Mouse (Mus musculus): ENCODE results near the gene Pramef8. TPM values are rescaled to one million over a fixed set of nuclear protein-coding genes. Genes with fewer than 3 reads are reported as not detected.
"Not testable (repeated sequence)": the region's sequence is repeated elsewhere in the genome, so short reads cannot be mapped to it uniquely, and the experiment has no call there.

The Pramef8 gene
- total RNA-seq (2014; fragmentation: Nextera tagmentation) (4.7 and 8.8 TPM in 2 replicates), total RNA-seq (2017) (8.6 and 29.3 TPM in 2 replicates)

GRCm38 (mm10) chr4:143412219-143413092, at the start of gene Pramef8:
TSS of gene Pramef8 (plus strand) at chr4:143412426.
- peak; percentile 97 for ATAC-seq (replicated peaks; ENCODE audit: low FRiP score, low TSS enrichment, poor library complexity, severe bottlenecking)

DNA sequence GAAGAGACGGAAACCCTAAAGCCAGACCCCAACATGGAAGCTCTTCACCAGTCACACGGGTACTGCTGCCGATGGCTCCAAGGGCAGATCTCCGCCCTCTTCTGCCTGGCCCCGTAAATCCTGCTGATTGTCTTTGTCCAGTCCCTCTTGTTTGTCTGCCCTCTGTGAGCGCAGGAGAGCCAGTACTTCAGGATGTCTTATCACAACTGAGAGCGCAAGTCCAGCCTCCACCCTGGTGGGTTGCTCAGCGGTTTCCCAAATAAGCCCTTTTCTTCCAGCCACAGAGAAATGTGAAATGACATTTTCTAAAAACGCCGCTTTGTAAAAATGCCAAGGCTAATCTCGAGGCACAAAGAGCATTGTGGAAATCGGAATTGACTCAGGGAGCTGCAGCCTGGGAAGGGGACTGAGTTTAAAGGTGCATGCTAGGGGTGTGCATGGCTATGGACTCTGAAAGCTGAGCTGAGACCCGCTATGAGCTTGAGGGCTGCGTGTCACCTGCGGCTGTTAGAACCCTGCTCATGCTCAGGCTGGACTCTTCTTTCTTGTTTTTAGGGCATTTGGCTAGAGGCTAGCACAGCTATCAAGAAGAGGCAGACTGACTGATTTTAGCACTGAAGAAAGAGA, 45.7 kb upstream of the Pramef8 start:
- no peak for ATAC-seq (replicated peaks; ENCODE audit: low FRiP score, low TSS enrichment, poor library complexity, severe bottlenecking)

- no peak for ATAC-seq (replicated peaks; ENCODE audit: low FRiP score, low TSS enrichment, poor library complexity, severe bottlenecking)
Observed at GRCm38 (mm10) chr4:143379480-143379879, 32.7 kb upstream of the Pramef8 start.

DNA sequence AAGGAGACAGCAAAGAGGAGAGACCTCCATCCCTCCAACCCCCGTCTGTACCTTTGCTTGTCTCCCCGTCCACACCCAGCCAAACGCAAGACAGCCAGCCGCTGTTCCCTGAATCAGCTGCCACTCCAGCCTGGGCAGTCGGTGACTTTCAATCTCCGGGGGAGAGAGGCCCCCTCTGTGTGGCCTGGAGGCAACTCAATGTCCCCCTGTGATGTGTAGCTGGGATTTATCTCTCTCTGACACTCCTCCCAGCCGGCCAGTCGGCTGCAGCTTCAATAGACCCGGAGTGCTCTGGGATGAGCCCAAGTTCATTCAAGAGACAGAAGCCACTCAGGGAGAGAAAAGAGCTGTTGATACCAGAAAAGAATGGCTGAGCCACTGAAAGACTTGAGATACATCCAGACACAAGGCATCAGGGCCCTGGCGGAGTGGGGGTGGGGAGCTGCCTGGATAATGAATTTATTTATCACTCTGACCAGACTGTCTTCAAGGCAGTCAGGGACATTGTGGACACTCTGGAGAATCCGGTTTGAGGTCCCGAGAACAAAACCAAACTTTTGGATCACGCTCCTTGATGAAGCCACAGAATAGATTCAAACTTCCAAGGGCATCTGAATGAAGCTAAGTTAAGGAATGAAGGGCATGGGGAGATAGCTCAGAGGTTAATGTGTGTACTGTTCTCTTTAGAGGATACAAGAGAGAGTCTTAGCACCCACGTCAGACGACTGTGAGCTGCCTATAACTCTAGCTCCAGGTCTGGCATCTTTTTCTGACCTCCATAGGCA, 32.1 kb upstream of the Pramef8 start:
- no peak for ATAC-seq (replicated peaks; ENCODE audit: low FRiP score, low TSS enrichment, poor library complexity, severe bottlenecking)

- ATAC-seq (replicated peaks; ENCODE audit: low FRiP score, low TSS enrichment, poor library complexity, severe bottlenecking) = no peak
Observed at GRCm38 (mm10) chr4:143380716-143381004, 31.6 kb upstream of the Pramef8 start.

DNA sequence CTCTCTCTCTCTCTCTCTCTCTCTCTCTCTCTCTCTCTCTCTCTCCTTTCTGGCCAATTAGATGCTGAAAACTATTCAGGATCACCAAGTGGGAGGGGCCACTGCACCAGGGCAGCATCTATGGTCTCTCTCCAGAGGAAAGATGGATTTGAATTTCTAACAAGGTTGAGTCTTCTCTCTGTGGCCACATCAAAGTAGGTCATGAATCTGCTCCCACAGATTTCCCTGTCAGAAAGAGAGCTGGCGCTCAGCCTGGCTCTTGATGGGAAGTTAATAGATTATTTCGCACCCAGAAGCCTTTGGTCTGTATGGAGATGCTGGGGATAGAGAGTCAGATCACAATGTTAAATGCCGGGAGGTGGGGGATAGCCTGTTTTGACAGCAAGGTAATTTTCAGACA, 30.1 kb upstream of the Pramef8 start:
- no peak for ATAC-seq (replicated peaks; ENCODE audit: low FRiP score, low TSS enrichment, poor library complexity, severe bottlenecking)

DNA sequence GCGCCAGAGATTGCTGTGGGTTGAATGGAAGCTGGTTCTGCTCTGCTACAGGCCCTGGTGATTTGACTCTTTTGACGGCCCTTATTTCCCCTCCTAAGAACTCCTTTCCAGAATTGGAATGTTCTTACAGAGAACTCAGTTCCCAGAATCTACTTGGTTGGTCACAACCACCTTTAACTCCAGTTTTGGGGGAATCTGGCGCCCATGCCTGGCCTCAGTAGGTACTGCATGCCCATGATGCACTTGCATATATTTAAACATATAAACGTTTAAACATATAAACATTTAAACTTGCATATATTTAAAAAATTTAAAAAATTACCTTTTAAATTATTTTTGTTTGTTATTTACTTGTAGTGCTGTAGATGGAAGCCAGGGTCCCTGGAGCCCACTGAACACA, 28.6 kb upstream of the Pramef8 start:
- ATAC-seq (replicated peaks; ENCODE audit: low FRiP score, low TSS enrichment, poor library complexity, severe bottlenecking) = no peak

DNA sequence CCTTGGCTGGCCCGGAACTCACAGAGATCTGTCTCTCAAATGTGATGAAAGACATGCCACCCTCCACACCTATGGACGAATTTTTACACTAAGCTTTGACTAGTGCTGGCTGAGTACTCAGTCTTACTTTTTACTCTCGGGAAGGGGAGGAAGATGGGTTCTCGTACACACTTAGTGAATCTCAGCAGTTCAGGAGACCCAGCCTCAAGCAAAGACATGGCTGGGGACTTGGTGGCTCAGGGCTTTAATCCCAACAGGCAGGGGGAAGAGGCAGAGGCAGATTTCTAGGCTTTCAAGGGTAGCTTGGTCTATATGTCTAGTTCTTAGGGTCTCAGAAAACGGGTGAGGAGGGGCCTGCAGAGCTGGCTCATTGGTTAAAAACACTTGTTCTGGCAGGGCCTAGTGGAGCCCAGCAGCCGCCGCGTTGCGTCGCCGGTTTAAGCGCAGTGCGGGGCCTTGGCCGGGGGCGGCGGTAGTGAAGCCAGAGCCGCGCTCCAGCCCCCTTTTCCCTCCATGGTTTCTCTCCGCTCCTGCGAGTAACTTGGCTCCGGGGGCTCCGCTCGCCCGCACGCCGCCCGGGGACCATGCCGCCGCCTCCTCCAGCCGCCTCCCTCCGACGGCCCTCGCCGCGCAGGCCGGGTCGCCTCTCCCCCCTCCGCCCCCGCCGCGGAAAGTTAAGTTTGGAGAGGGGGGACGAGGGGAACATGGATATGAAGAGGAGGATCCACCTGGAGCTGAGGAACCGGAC, 23.1 kb upstream of the Pramef8 start:
- ATAC-seq (replicated peaks; ENCODE audit: low FRiP score, low TSS enrichment, poor library complexity, severe bottlenecking) = peak; percentile 92

- no peak for ATAC-seq (replicated peaks; ENCODE audit: low FRiP score, low TSS enrichment, poor library complexity, severe bottlenecking)
Observed at GRCm38 (mm10) chr4:143394181-143394580, 18.0 kb upstream of the Pramef8 start, which contains the start of gene Pramel1. TSS of gene Pramel1 (plus strand) at chr4:143394428.

- peak; percentile 15; the same call in 1 of the 2 replicates for ATAC-seq (replicated peaks; ENCODE audit: low FRiP score, low TSS enrichment, poor library complexity, severe bottlenecking)
Observed at GRCm38 (mm10) chr4:143411566-143412218, 534 bp upstream of the Pramef8 start.

- ATAC-seq (replicated peaks; ENCODE audit: low FRiP score, low TSS enrichment, poor library complexity, severe bottlenecking) = no peak
Observed at GRCm38 (mm10) chr4:143413621-143414020, 1.4 kb downstream of the Pramef8 start.

DNA sequence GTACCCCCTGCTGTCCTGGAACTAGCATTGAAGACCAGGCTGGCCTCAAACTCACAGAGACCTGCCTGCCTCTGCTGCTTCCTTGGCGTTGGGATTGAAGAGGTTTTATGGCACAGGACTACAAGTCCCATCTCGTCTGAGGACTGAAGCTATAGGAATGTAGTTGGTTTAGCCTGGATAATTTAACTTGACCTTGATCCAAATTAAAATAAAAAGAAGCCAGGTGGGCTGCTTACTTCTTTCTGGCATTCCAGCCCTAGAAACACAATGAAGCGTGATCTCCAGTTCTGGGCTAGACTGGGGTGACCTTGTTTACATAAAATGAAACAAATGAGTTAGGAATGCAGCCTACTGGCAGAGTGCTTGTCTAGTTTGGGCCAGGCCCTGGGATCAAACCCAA, 1.9 kb downstream of the Pramef8 start:
- ATAC-seq (replicated peaks; ENCODE audit: low FRiP score, low TSS enrichment, poor library complexity, severe bottlenecking) = no peak

DNA sequence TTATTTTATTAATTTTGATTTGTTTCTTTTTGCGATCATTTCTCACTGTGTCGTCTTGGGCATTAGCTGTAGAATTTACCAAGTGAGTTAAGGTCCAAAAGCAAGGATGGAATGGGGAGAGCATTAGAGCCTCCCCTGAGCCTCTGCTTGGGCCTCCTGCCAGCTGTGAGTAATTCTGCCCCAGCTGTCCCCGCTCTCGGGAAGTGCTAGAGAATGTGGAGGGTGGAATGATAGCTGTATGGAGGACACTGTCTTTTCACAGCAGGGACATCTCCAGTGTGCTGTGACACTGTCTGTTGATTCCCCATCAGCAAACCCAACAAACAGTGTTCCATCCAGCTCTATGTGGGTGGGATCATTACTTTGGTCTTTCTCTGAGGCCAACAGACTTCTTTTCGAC, 14.5 kb downstream of the Pramef8 start:
- not testable (repeated sequence) for ATAC-seq (replicated peaks; ENCODE audit: low FRiP score, low TSS enrichment, poor library complexity, severe bottlenecking)

DNA sequence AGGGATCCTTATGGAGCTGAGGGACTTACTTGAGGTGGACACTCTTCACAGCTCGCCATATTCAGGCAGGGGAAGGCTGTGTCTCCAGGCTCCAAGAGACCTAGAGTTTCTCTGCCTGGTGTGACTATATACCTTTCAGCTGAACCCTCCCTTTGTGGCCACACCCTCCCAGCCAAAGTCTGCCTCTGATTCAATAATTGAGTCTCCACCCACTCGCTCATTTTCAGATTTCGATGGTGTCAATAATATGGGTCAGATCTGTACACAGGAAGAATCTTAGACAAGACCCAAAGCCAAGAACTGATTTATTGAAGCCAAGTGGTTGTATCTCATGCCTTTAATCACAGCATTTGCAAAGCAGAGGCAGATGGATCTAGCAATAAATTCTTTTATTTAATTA, 38.0 kb downstream of the Pramef8 start, which contains the start of gene Oog4:
Oog4 (minus strand) TSS at position 101 of the 400 bp plus-strand sequence.
- no peak for ATAC-seq (replicated peaks; ENCODE audit: low FRiP score, low TSS enrichment, poor library complexity, severe bottlenecking)

Other genes starting within 250 kb of the Pramef8 start
- gene Prdm2, start 199.4 kb upstream of the Pramef8 start, total RNA-seq (2014; fragmentation: Nextera tagmentation) = 17.0 and 22.9 TPM in 2 replicates
- 7.8 and 9.0 TPM in 2 replicates for gene Prdm2, start 199.4 kb upstream of the Pramef8 start, total RNA-seq (2017)
- gene Pdpn, start 112.9 kb upstream of the Pramef8 start, total RNA-seq (2014; fragmentation: Nextera tagmentation) = not detected in 2 replicates
- not detected in 2 replicates for gene Pdpn, start 112.9 kb upstream of the Pramef8 start, total RNA-seq (2017)
- not detected in 2 replicates for gene Lrrc38, start 62.7 kb upstream of the Pramef8 start, total RNA-seq (2014; fragmentation: Nextera tagmentation)
- not detected in 2 replicates for gene Lrrc38, start 62.7 kb upstream of the Pramef8 start, total RNA-seq (2017)
- gene Pramel1, start 18.0 kb upstream of the Pramef8 start, total RNA-seq (2014; fragmentation: Nextera tagmentation) = not detected in 2 replicates
- not detected in 2 replicates for gene Pramel1, start 18.0 kb upstream of the Pramef8 start, total RNA-seq (2017)
- gene Oog4, start 37.9 kb downstream of the Pramef8 start, total RNA-seq (2014; fragmentation: Nextera tagmentation) = not detected in 2 replicates
- not detected in 2 replicates for gene Oog4, start 37.9 kb downstream of the Pramef8 start, total RNA-seq (2017)
- not detected in 2 replicates for gene Gm13043, start 98.9 kb downstream of the Pramef8 start, total RNA-seq (2014; fragmentation: Nextera tagmentation)
- gene Gm13043, start 98.9 kb downstream of the Pramef8 start, total RNA-seq (2017) = not detected in 2 replicates
- not detected in 2 replicates for gene Gm13040, start 123.5 kb downstream of the Pramef8 start, total RNA-seq (2014; fragmentation: Nextera tagmentation)
- not detected in 2 replicates for gene Gm13040, start 123.5 kb downstream of the Pramef8 start, total RNA-seq (2017)
- gene BC080695, start 139.3 kb downstream of the Pramef8 start, total RNA-seq (2014; fragmentation: Nextera tagmentation) = not detected in 2 replicates
- not detected in 2 replicates for gene BC080695, start 139.3 kb downstream of the Pramef8 start, total RNA-seq (2017)
- gene Gm13057, start 139.3 kb downstream of the Pramef8 start, total RNA-seq (2014; fragmentation: Nextera tagmentation) = not detected in 2 replicates
- gene Gm13057, start 139.3 kb downstream of the Pramef8 start, total RNA-seq (2017) = not detected in 2 replicates
- gene Gm13083, start 202.6 kb downstream of the Pramef8 start, total RNA-seq (2014; fragmentation: Nextera tagmentation) = not detected in 2 replicates
- not detected in 2 replicates for gene Gm13083, start 202.6 kb downstream of the Pramef8 start, total RNA-seq (2017)
- gene Gm13088, start 244.8 kb downstream of the Pramef8 start, total RNA-seq (2014; fragmentation: Nextera tagmentation) = not detected in 2 replicates
- not detected in 2 replicates for gene Gm13088, start 244.8 kb downstream of the Pramef8 start, total RNA-seq (2017)